Mouse (Mus musculus): ENCODE measurements around the gene Atp13a2.

Gene Atp13a2

GRCm38 (mm10) chr4:140986711-140987395 lies at the start of gene Atp13a2:
Gene Atp13a2 (plus strand): TSS chr4:140986873.
- DNase-seq (ENCODE audit: low spot score), result peak; percentile 90

GRCm38 (mm10) chr4:140944356-140944755 lies 42.3 kb upstream of the Atp13a2 start:
- DNase-seq (ENCODE audit: low spot score), result no peak

DNA sequence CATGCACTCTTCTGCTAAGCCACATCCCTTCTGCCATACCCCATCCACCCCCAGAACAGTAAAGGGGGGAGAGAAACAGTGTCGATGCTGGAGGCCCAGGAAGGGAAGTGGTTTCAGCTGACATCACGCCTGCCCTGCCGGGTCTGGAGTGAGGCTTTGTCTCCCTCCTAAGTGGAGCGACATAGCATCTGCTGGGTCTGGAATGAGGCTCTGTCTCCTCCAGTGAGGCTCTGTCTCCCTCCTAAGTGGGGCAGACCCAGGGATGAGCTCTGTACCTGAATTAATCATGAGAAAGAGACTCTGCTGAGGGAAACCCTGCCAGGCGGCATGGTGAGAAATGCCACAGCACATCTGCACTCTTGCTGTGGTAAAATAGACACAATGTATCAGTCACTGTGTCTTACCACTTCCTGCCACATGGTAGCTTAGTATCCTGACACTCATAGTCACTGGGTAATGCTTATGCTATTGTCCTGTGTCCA lies 41.7 kb upstream of the Atp13a2 start:
- DNase-seq (ENCODE audit: low spot score), result no peak

GRCm38 (mm10) chr4:140945571-140945970 lies 41.1 kb upstream of the Atp13a2 start:
- DNase-seq (ENCODE audit: low spot score), result no peak

- DNase-seq (ENCODE audit: low spot score), result no peak
Observed at GRCm38 (mm10) chr4:140946048-140946447, 40.6 kb upstream of the Atp13a2 start.

DNA sequence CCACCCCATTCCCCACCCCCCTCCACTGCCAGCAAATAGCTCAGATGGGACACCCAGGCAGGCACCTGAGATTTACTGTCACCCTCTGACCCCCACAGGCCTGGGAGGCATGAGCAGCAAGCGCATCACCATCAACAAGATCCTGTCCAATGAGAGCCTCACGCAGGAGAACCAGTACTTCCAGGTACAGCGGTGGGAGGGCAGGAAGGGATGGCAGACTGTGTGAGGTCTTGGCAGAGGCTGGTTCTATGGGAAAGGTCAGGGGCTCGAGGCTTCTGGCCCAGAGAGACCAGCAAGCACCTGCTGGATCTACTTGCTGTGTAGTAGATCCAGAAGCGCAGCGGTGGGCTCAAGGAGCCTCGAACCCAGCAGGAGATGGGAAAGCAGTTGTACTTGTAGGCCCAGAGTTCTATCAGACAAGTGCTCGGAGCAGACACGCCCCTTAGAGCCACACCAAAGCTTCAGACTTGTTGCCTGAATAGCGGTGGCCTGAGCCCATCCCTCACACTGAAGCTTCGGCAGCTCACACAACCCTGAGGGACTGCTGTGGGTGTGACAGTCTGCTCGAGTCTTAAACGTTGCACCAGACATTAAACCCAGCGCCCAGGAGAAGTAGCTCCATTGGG lies 40.0 kb upstream of the Atp13a2 start:
- no peak for DNase-seq (ENCODE audit: low spot score)

DNA sequence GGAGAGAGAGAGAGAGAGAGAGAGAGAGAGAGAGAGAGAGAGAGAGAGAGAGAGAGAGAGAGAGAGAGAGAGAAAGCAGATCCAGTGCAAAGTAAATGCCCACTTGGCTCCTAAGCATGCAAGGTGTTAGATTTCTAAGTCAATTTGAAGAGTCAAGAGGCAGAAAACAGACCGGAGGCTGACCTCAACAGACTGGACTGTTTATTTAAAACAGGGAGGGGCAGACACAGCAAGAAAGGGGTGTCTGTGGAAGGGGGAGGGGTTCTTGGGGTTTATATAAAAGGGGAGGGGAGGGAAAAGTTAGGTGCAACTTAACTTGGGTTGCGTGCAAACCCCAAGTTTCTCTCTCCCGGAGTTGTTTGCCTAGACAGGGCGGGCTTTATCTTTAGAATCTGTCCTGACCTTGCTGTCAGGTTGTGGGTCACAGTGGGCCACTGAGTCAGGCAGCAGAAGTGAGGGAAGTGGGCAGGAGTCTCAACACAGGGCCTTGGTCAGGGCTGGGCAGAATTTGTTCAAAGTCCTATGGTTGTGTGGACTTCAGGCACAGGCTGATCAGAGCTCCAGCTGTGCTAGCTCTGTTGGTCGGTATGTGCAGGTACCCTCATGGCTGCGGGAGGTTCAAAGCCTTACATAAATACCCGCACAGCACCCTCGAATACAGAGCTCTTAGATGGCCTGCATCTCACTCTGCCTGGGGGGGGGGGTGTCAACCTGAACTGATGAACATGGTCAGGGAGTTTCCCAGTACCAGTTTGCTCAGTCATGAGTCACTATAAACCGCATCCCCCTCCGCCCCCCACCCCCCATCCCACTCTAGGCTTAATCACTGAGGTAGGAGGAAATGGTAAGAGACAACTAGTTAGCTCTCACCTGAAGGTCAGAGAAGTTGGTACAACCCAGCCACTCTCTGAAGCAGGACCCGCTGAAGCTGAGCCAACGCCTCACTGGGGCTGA lies 38.9 kb upstream of the Atp13a2 start:
- DNase-seq (ENCODE audit: low spot score), result no peak

GRCm38 (mm10) chr4:140948481-140948880 lies 38.2 kb upstream of the Atp13a2 start:
- no peak for DNase-seq (ENCODE audit: low spot score)

GRCm38 (mm10) chr4:140949052-140949451 lies 37.6 kb upstream of the Atp13a2 start:
- DNase-seq (ENCODE audit: low spot score), result no peak

GRCm38 (mm10) chr4:140949616-140950015 lies 37.1 kb upstream of the Atp13a2 start:
- no peak for DNase-seq (ENCODE audit: low spot score)

DNA sequence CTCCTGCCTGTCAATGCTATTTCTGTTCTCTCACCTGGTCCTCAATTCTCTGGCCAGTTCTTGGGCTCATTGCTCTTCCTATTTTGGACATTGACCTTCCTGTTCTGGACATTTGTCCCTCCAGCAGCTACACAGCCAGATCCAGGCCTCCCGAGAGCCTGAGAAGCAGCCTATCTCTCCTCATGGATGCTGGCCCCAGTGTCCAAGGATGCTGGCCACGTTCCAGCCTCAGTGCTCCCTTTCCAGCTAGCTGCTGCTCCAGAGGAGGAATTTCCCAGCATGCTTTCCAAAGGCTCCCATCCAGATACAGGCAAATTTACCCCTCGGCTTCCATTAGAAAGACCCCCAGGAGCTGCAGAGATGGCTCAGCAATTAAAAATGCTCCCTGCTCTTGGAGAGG lies 36.1 kb upstream of the Atp13a2 start:
- peak; percentile 46 for DNase-seq (ENCODE audit: low spot score)

- no peak for DNase-seq (ENCODE audit: low spot score)
Observed at GRCm38 (mm10) chr4:140951861-140952641, 34.6 kb upstream of the Atp13a2 start.

DNA sequence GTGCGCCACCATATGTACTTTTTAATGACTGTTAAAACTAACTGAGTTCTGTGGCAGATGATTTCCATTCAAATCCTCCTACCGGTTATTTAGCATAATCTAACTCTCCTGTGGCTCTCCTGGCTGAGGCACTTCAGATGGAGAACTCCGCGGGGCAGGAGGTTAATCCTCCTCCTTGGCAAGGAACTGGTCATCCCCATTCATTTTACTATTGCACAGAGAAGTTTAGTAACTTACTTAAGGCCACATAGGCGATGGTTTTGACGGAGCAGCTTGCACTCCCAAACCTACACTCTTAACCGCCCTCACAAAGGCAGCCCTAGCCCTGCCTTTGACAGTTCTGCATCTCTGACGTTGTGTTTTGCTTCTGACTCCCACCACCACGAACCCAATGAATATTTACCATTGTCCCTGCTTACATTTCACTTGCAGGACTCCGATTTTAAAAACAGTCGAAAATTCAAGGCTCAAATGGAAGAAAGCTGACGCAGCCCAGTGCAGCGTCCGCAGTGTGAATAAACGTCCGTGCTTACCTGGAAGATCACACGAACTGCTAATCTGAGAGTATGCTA lies 29.5 kb upstream of the Atp13a2 start:
- DNase-seq (ENCODE audit: low spot score), result no peak

DNA sequence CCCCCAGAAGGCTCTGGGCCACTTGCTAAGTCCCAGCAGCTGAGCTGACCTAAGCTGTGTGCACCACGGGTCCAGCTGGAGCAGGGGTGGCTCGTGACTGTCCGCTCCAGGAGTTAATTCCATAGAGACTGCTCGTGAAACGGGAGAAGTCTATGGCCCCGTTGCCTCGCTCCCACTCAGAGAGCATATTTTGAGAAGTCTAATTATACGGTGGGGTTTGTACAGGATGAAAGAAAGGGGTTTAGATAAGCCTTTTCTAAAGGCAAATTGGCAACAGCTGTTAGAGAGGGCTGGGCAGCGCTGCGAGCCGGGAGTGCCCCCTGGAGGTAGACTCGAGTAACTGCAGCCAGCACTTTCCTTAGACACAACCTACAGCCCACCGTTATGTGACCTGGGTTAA lies 28.9 kb upstream of the Atp13a2 start:
- DNase-seq (ENCODE audit: low spot score), result peak; percentile 69

GRCm38 (mm10) chr4:140958319-140958718 lies 28.4 kb upstream of the Atp13a2 start:
- no peak for DNase-seq (ENCODE audit: low spot score)

- DNase-seq (ENCODE audit: low spot score), result no peak
Observed at GRCm38 (mm10) chr4:140959128-140959679, 27.5 kb upstream of the Atp13a2 start.

GRCm38 (mm10) chr4:140959715-140960479 lies 26.8 kb upstream of the Atp13a2 start:
- no peak for DNase-seq (ENCODE audit: low spot score)

- peak; percentile 95 for DNase-seq (ENCODE audit: low spot score)
Observed at GRCm38 (mm10) chr4:140960781-140961466, 25.7 kb upstream of the Atp13a2 start, which contains the start of gene Sdhb. Gene Sdhb (plus strand): TSS chr4:140961203.

DNA sequence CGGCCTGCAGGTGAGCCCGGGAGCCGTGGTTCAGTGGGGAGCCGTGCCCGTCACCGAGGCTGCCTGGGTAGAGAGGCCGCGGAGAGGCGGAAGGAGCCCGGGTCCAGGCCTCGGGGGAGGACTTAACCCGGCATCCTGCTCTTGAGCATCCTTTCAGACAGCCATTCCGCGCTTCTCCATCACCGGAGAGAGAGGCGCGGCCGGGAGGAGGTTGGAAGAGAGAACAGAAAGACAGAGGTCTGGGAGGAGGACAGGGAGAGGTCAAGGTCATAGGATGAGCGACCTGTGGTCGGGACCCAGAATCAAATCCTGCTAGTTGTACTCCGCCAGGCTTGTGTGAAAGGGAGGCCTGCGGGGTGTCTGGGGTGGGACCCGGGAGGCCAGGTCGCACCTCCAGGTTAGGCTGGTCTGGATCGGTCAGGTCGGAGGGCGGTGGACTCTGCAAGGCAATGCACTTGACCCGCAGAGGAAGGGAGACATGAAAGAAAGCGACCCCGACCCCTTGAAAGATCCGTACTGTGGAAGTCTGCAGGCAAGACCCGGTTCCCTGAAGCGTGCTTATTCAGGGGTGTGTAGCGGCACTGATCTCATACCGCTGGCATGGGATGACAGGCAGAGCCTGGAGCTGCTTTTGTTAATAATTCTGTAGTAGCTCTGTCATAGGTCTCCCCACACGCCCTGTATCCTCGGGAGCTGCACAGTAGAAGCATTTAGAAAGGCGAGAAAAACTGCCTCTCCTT lies 25.0 kb upstream of the Atp13a2 start:
- no peak for DNase-seq (ENCODE audit: low spot score)

Data from ovary, postnatal 36 days (tissue).